8 mouse cellular contexts compared by ENCODE assay signal in the genomic region with DNA sequence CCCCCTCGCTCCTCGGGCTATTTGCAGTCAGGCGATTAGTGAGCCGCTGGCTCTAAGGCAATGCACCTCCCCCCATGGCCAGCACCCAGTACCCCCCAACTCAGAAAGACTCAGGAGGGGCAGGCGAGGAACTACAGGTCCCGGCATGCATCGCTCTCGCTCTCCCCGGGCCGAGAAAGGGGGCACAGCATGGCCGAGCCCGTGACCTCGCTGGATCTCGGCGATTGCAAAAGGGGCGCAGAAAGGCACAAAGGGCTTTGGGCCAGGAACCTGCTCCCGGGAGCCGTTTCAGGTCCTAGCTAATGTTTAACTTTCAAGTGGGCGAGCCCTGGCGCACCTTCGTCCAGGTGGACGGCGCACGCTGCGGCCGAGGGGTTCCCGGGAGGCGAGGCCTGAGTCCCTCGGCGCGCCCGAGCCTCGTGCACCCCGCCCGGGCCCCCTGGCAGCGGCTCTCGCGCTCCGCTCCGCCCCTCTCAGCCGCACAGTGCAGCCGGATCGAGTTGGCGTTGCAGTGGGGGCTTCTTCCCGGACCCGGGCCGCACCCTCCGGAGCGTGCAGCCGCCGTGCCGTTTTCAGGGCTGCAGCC. TPM values are rescaled to one million over a fixed set of nuclear protein-coding genes. Genes with fewer than 3 reads are reported as not detected.
A peak's percentile ranks its signal among the peaks of the same experiment; 100 is the strongest.
DNase-seq lines count a peak whose midpoint lies in the region; ATAC-seq and TF ChIP-seq lines count a peak whose summit lies in the region.

No protein-coding gene starts in this region.

- H3K4me1 ChIP-seq in intestine, embryonic 16.5 days (ENCODE audit: control insufficient read depth, insufficient read depth, low read length): peaks cover 17% of the 10 kb centered on the region
- peaks cover 47% of the 10 kb centered on the region for H3K4me1 ChIP-seq in liver, embryonic 13.5 days (replicated peaks)

- H3K4me3 ChIP-seq in layer of hippocampus, adult 2 months: peak overlapping the region; percentile 92
- H3K4me3 ChIP-seq in intestine, embryonic 16.5 days (ENCODE audit: low read length): peak overlapping the region; percentile 99
- H3K4me3 ChIP-seq in liver, embryonic 13.5 days (replicated peaks): peak overlapping the region; percentile 93

- H3K4me2 ChIP-seq in intestine, embryonic 16.5 days (ENCODE audit: low read depth, low read length): peak overlapping the region; percentile 69
- peak overlapping the region; percentile 99 for H3K4me2 ChIP-seq in liver, embryonic 13.5 days

- H3K27ac ChIP-seq in layer of hippocampus, adult 2 months: peak overlapping the region; percentile 96
- peak overlapping the region; percentile 99 for H3K27ac ChIP-seq in intestine, embryonic 16.5 days (ENCODE audit: low read length)
- H3K27ac ChIP-seq in liver, embryonic 13.5 days: peak overlapping the region; percentile 90

- WGBS in intestine, embryonic 16.5 days: 0% methylated on average over 52 of the region's 52 CpGs
- WGBS in liver, embryonic 13.5 days (ENCODE audit: insufficient replicate concordance): under 1% methylated on average over 52 of the region's 52 CpGs

- peaks cover 26% of the 10 kb centered on the region for H3K36me3 ChIP-seq in intestine, embryonic 16.5 days (ENCODE audit: control insufficient read depth, insufficient read depth, low read length)
- peaks cover 40% of the 10 kb centered on the region for H3K36me3 ChIP-seq in liver, embryonic 13.5 days
- peaks cover 9% of the 10 kb centered on the region for H3K36me3 ChIP-seq in splenic B cell, adult 2 months (ENCODE audit: control insufficient read depth, insufficient read depth, low read length, poor library complexity, severe bottlenecking)

- no peaks in the 10 kb centered on the region for H3K27me3 ChIP-seq in intestine, embryonic 16.5 days (replicated peaks; ENCODE audit: control insufficient read depth, insufficient read depth, low read length)
- H3K27me3 ChIP-seq in liver, embryonic 13.5 days: no peaks in the 10 kb centered on the region
- H3K27me3 ChIP-seq in splenic B cell, adult 2 months (ENCODE audit: control insufficient read depth, insufficient read depth, low read length, poor library complexity, severe bottlenecking): no peaks in the 10 kb centered on the region; the same call in 1 of the 2 replicates

- peak overlapping the region; percentile 99 for H3K9ac ChIP-seq in intestine, embryonic 16.5 days (ENCODE audit: low read depth, low read length)
- peak overlapping the region; percentile 96 for H3K9ac ChIP-seq in liver, embryonic 13.5 days

- DNase-seq in layer of hippocampus, adult 2 months (ENCODE audit: low spot score in 2 of 2): peak in 1 of 2 experiments; percentile 56
- no peak for DNase-seq in layer of hippocampus, adult 9-11 months
- peak; percentile 36 to 67 for DNase-seq in cerebellum, postnatal 4 days (ENCODE audit: low spot score in 2 of 2)
- DNase-seq in gastrocnemius, postnatal 25 days: peak; percentile 63
- peak; percentile 52 for DNase-seq in liver, embryonic 13.5 days
- DNase-seq in natural killer cell, adult 2 months (ENCODE audit: low spot score in 2 of 2): peak; percentile 12 to 28
- DNase-seq in splenic B cell, adult 2 months (ENCODE audit: low read depth, low spot score): peak; percentile 54

- peak; percentile 91 for ATAC-seq in intestine, embryonic 16.5 days
- peak; percentile 70 for ATAC-seq in liver, embryonic 13.5 days (ENCODE audit: low read depth)

- no peaks in the 10 kb centered on the region for H3K9me3 ChIP-seq in intestine, embryonic 16.5 days (ENCODE audit: control insufficient read depth, low read length)
- H3K9me3 ChIP-seq in liver, embryonic 13.5 days (replicated peaks): no peaks in the 10 kb centered on the region

- TF ChIP-seq CTCF in layer of hippocampus, adult 2 months (conservative IDR thresholded peaks at IDR 0.05): no peak

RNA-seq across cellular contexts. Expression of a gene that starts 0.7 kb away (rescaled TPM):
- total RNA-seq in layer of hippocampus, adult 2 months (2021): 100 to 1,000 TPM; 105 to 115 TPM
- 100 to 1,000 TPM; 105 to 111 TPM for total RNA-seq in gastrocnemius, postnatal 25 days (2021)
- 461 and 516 TPM in 2 replicates for polyA plus RNA-seq in intestine, embryonic 16.5 days (2015; fragmentation: Nextera tagmentation; extraction: Ambion mirVana)
- 273 and 316 TPM in 2 replicates for polyA plus RNA-seq in liver, embryonic 13.5 days (2015; fragmentation: Nextera tagmentation; extraction: Ambion mirVana)

RNA-seq across cellular contexts. Expression of a gene that starts 13.1 kb away (rescaled TPM):
- 10 to 100 TPM; 23.8 to 28.6 TPM for total RNA-seq in layer of hippocampus, adult 2 months (2021)
- 10 to 100 TPM; 14.4 to 15.1 TPM for total RNA-seq in gastrocnemius, postnatal 25 days (2021)
- polyA plus RNA-seq in intestine, embryonic 16.5 days (2015; fragmentation: Nextera tagmentation; extraction: Ambion mirVana): 26.1 and 26.6 TPM in 2 replicates
- 13.4 and 16.1 TPM in 2 replicates for polyA plus RNA-seq in liver, embryonic 13.5 days (2015; fragmentation: Nextera tagmentation; extraction: Ambion mirVana)

RNA-seq across cellular contexts. Expression of a gene that starts 38.7 kb away (rescaled TPM):
- 10 to 100 TPM; 18.4 to 20.3 TPM for total RNA-seq in layer of hippocampus, adult 2 months (2021)
- 1 to 10 TPM in 1 of 2 experiments, under 1 TPM in 1; 0.97 to 1.7 TPM for total RNA-seq in gastrocnemius, postnatal 25 days (2021)
- 5.3 and 5.7 TPM in 2 replicates for polyA plus RNA-seq in intestine, embryonic 16.5 days (2015; fragmentation: Nextera tagmentation; extraction: Ambion mirVana)
- 1.4 and 1.6 TPM in 2 replicates for polyA plus RNA-seq in liver, embryonic 13.5 days (2015; fragmentation: Nextera tagmentation; extraction: Ambion mirVana)

Comparison
In these comparisons a context has a peak if more than half of its experiments do, and no peak if none do; other contexts are left out.
1. RNA of a gene that starts 38.7 kb away (total RNA-seq): 18.4 to 20.3 TPM in layer of hippocampus, adult 2 months; 0.97 to 1.7 TPM in gastrocnemius, postnatal 25 days; every median in the first group is over 4 times any median in the second.
2. Peak in every context shown above with its lines, with median percentiles within 50 percentile points of each other: H3K27ac ChIP-seq and H3K4me3 ChIP-seq.